Mouse (Mus musculus): ENCODE measurements at regions not wholly inside any gene's neighbourhood (a gene's known extent, or its start where the extent isn't known, plus 50 kb on each side); places are given as distances from the start of the nearest gene placed in this dataset.

DNA sequence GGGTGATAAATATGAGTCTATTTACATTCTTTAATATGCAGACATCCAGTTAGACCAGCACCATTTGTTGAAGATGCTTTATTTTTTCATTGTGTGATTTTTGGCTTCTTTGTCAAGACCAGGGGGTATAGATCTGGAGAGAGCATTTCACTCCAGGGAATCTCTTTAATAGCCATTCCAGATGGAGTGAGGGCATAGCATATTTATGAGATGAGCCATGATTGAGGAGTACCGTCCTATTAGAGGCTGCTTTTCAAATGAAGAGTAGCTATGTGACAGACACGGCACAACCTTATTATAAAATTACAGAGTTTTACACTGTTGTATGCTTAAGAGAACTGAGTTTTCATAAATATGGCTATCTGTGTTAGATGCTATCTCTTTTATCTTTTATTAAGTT lies 448.6 kb upstream of the Impg1 start:
- no peaks in the 10 kb centered on the region for H3K27me3 ChIP-seq (ENCODE audit: control insufficient read depth, insufficient read depth, low read length)
- TF ChIP-seq POLR2A (IDR thresholded peaks at IDR 0.05; ENCODE audit: extremely low read depth, insufficient read depth, low read length) (no peak), CTCF (IDR thresholded peaks at IDR 0.05; ENCODE audit: low read depth, low read length) (no peak)
- no peak overlapping the region for H3K9ac ChIP-seq (ENCODE audit: low read depth, low read length)
- WGBS = 88% methylated on average over 2 of the region's 2 CpGs
- no peaks in the 10 kb centered on the region for H3K36me3 ChIP-seq (ENCODE audit: control insufficient read depth, insufficient read depth, low read length)
- H3K4me1 ChIP-seq (ENCODE audit: control insufficient read depth, insufficient read depth, low read length) = no peaks in the 10 kb centered on the region
- H3K27ac ChIP-seq (replicated peaks; ENCODE audit: insufficient read depth, low read depth, low read length) = no peak overlapping the region
- no peaks in the 10 kb centered on the region for H3K79me2 ChIP-seq (ENCODE audit: control insufficient read depth, insufficient read depth, low read length)
- no peak for DNase-seq (ENCODE audit: extremely low read depth, low read depth, low spot score)
- H3K4me3 ChIP-seq (ENCODE audit: insufficient read depth, low read depth, low read length) = no peak overlapping the region

DNA sequence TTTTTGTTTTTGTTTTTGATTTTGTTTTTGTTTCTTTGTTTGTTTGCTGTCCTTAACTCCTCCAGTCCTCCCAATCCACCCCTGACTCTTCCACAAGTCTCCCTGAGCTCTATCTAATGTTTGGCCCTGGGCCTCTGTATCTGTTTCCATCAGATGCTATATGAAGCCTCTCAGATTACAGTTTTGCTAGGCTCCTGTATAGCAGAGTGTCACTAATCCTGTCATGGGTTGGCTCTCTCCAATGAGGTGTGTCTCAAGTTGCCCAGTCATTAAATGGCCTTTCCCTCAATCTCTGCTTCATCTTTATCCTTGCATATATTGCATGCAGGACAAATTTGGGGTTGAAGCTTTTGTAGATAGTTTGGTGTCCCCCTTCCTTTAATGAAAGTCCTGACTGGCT lies 446.9 kb upstream of the Impg1 start:
- H3K36me3 ChIP-seq (ENCODE audit: control insufficient read depth, insufficient read depth, low read length) = no peaks in the 10 kb centered on the region
- H3K27me3 ChIP-seq (ENCODE audit: control insufficient read depth, insufficient read depth, low read length) = no peaks in the 10 kb centered on the region
- DNase-seq (ENCODE audit: extremely low read depth, low read depth, low spot score) = no peak
- H3K4me3 ChIP-seq (ENCODE audit: insufficient read depth, low read depth, low read length) = no peak overlapping the region
- H3K9ac ChIP-seq (ENCODE audit: low read depth, low read length) = no peak overlapping the region
- H3K79me2 ChIP-seq (ENCODE audit: control insufficient read depth, insufficient read depth, low read length) = no peaks in the 10 kb centered on the region
- no peak for TF ChIP-seq POLR2A (IDR thresholded peaks at IDR 0.05; ENCODE audit: extremely low read depth, insufficient read depth, low read length)
- no peak for TF ChIP-seq CTCF (IDR thresholded peaks at IDR 0.05; ENCODE audit: low read depth, low read length)
- no peak overlapping the region for H3K27ac ChIP-seq (replicated peaks; ENCODE audit: insufficient read depth, low read depth, low read length)
- no peaks in the 10 kb centered on the region for H3K4me1 ChIP-seq (ENCODE audit: control insufficient read depth, insufficient read depth, low read length)

DNA sequence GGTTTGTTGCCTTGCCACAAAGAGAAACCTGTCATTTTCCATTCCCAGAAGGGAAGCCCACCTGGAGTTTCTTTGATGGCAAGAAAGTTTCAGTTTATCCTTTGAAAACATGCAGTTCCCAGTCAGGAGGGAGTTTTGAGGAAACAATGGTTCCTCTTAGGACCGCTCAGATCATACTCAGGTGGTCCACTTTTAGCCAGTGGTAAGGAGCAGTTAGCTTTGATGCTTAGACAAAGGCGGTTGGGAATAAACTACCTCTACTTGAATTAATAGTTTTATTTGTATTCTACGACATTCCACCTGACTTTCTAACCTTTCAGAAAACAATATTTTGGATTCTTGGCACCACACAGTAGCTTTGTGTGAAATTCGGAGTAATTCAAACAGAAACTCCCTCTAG lies 401.5 kb upstream of the Impg1 start:
- Histone ChIP-seq H3K4me1 (ENCODE audit: control insufficient read depth, insufficient read depth, low read length) (no peaks in the 10 kb centered on the region), H3K4me3 (ENCODE audit: insufficient read depth, low read depth, low read length) (no peak overlapping the region), H3K27ac (replicated peaks; ENCODE audit: insufficient read depth, low read depth, low read length) (no peak overlapping the region), H3K27me3 (ENCODE audit: control insufficient read depth, insufficient read depth, low read length) (no peaks in the 10 kb centered on the region), H3K79me2 (ENCODE audit: control insufficient read depth, insufficient read depth, low read length) (no peaks in the 10 kb centered on the region), H3K36me3 (ENCODE audit: control insufficient read depth, insufficient read depth, low read length) (no peaks in the 10 kb centered on the region), H3K9ac (ENCODE audit: low read depth, low read length) (no peak overlapping the region)
- TF ChIP-seq CTCF (IDR thresholded peaks at IDR 0.05; ENCODE audit: low read depth, low read length) (no peak), POLR2A (IDR thresholded peaks at IDR 0.05; ENCODE audit: extremely low read depth, insufficient read depth, low read length) (no peak)
- 74% methylated on average over 4 of the region's 4 CpGs for WGBS
- no peak for DNase-seq (ENCODE audit: extremely low read depth, low read depth, low spot score)

DNA sequence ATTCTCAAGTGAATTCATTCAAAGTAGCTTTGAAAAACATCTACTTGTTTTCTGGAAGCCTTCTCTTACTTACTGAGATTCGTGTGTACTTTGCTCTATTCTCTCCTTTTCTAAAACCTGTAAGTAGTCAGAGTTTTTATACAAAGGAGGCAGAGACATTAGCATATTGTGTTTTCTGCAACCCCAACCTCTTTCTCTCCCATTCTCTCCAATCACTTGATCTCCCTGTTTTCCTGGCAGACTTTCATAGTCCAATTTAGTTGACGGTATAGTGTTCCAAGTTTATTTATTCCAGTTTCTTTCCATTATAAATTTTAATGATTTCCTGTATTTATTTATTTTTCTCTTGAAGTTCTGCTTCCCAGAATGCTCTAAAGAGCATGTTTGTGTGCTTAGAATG lies 393.7 kb upstream of the Impg1 start:
- no peaks in the 10 kb centered on the region for H3K27me3 ChIP-seq (ENCODE audit: control insufficient read depth, insufficient read depth, low read length)
- H3K4me3 ChIP-seq (ENCODE audit: insufficient read depth, low read depth, low read length) = no peak overlapping the region
- no peaks in the 10 kb centered on the region for H3K79me2 ChIP-seq (ENCODE audit: control insufficient read depth, insufficient read depth, low read length)
- H3K4me1 ChIP-seq (ENCODE audit: control insufficient read depth, insufficient read depth, low read length) = no peaks in the 10 kb centered on the region
- DNase-seq (ENCODE audit: extremely low read depth, low read depth, low spot score) = no peak
- H3K27ac ChIP-seq (replicated peaks; ENCODE audit: insufficient read depth, low read depth, low read length) = no peak overlapping the region
- no peak for TF ChIP-seq CTCF (IDR thresholded peaks at IDR 0.05; ENCODE audit: low read depth, low read length)
- no peak for TF ChIP-seq POLR2A (IDR thresholded peaks at IDR 0.05; ENCODE audit: extremely low read depth, insufficient read depth, low read length)
- H3K36me3 ChIP-seq (ENCODE audit: control insufficient read depth, insufficient read depth, low read length) = no peaks in the 10 kb centered on the region
- H3K9ac ChIP-seq (ENCODE audit: low read depth, low read length) = no peak overlapping the region
- 54% methylated on average over 2 of the region's 2 CpGs for WGBS

DNA sequence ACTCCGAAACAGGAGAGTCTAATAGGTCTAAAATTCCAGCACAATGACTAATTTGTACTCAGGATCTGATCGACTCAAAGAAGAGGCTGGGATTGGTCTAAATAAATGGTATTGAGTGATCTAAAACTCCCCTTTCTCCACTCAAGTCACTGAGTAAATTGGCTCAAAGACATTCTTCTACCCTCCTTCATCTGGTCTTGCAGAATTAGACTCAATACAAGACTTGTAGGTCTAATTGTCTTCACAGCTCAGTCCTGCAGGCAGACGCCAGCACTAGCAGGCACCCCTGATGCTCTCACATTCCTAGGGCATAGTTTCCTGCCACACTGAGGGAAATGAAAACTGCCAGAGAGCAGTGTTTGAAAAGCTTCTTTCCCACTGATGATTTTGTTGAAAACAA lies 382.9 kb upstream of the Impg1 start:
- no peak for DNase-seq (ENCODE audit: extremely low read depth, low read depth, low spot score)
- Histone ChIP-seq H3K4me3 (ENCODE audit: insufficient read depth, low read depth, low read length) (no peak overlapping the region), H3K9ac (ENCODE audit: low read depth, low read length) (no peak overlapping the region), H3K79me2 (ENCODE audit: control insufficient read depth, insufficient read depth, low read length) (no peaks in the 10 kb centered on the region), H3K4me1 (ENCODE audit: control insufficient read depth, insufficient read depth, low read length) (no peaks in the 10 kb centered on the region), H3K27ac (replicated peaks; ENCODE audit: insufficient read depth, low read depth, low read length) (no peak overlapping the region), H3K27me3 (ENCODE audit: control insufficient read depth, insufficient read depth, low read length) (no peaks in the 10 kb centered on the region), H3K36me3 (ENCODE audit: control insufficient read depth, insufficient read depth, low read length) (no peaks in the 10 kb centered on the region)
- 66% methylated on average over 3 of the region's 3 CpGs for WGBS
- TF ChIP-seq CTCF (IDR thresholded peaks at IDR 0.05; ENCODE audit: low read depth, low read length) = no peak

DNA sequence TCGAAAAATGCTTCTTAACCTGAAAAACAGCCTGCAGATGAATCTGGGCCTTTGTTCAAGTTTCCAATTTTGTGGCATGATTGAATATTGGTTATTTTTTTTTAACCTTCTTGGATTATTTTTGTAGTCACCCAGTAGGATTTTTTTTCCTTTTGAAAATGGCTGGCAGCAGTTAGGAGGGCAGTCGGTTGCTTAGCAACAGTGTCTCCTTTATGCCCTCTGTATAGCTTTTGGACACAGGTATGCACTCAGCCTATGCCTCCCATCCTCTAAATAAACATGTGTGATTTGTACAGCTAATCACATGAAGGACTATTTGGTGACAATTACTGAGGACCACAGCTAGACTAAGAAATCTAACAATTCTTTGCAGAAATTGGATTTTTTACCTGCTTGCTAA lies 367.5 kb upstream of the Impg1 start:
- Histone ChIP-seq H3K36me3 (ENCODE audit: control insufficient read depth, insufficient read depth, low read length) (no peaks in the 10 kb centered on the region), H3K27ac (replicated peaks; ENCODE audit: insufficient read depth, low read depth, low read length) (no peak overlapping the region), H3K9ac (ENCODE audit: low read depth, low read length) (no peak overlapping the region), H3K4me3 (ENCODE audit: insufficient read depth, low read depth, low read length) (no peak overlapping the region), H3K4me1 (ENCODE audit: control insufficient read depth, insufficient read depth, low read length) (no peaks in the 10 kb centered on the region), H3K79me2 (ENCODE audit: control insufficient read depth, insufficient read depth, low read length) (no peaks in the 10 kb centered on the region), H3K27me3 (ENCODE audit: control insufficient read depth, insufficient read depth, low read length) (no peaks in the 10 kb centered on the region)
- no peak for DNase-seq (ENCODE audit: extremely low read depth, low read depth, low spot score)
- TF ChIP-seq POLR2A (IDR thresholded peaks at IDR 0.05; ENCODE audit: extremely low read depth, insufficient read depth, low read length) = no peak
- no peak for TF ChIP-seq CTCF (IDR thresholded peaks at IDR 0.05; ENCODE audit: low read depth, low read length)
- 79% methylated on average over 2 of the region's 2 CpGs for WGBS

Measured in liver, adult 2 months (tissue).